11 mouse cellular contexts compared by ENCODE assay signal in the genomic region with DNA sequence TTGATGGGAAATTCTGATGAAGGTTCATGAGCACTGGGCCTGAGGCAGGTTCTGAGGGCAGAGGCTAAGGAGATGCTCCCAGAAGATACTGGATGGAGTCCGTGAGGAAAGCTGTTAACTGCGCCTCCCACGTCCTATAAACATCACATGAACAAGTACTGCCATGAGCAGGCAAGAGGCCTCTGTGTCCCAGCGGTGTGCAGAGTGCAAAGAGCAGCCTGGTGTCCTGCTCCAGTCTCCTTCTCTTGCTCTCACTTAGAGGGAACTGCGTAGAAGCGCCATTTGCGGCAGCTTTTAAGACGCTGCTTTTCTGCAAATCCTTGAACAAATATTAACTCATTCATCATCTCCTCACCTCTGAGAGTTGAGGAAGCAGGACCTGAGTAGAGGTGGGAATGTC.
DNase-seq lines count a peak whose midpoint lies in the region; ATAC-seq and TF ChIP-seq lines count a peak whose summit lies in the region.
"Had no signal": no experiment of that assay in that cellular context is flagged by ENCODE, and none has a peak within 500 bp of the region (broad histone marks: within the 10 kb centered on the region; RNA-seq: fewer than 3 reads in every experiment).

No protein-coding gene starts in this region.

- 30% methylated on average over 8 of the region's 8 CpGs for WGBS in stomach, embryonic 14.5 days
- 27% methylated on average over 8 of the region's 8 CpGs for WGBS in stomach, postnatal 0 days
- WGBS in liver, embryonic 13.5 days (ENCODE audit: insufficient replicate concordance) = 28% methylated on average over 8 of the region's 8 CpGs

- no peaks in the 10 kb centered on the region for H3K27me3 ChIP-seq in stomach, embryonic 14.5 days (ENCODE audit: control insufficient read depth, insufficient read depth, low read length)
- H3K27me3 ChIP-seq in stomach, postnatal 0 days (ENCODE audit: control insufficient read depth, insufficient read depth, low read length) = no peaks in the 10 kb centered on the region
- no peaks in the 10 kb centered on the region for H3K27me3 ChIP-seq in liver, embryonic 13.5 days

- TF ChIP-seq EP300 in stomach, postnatal 0 days (optimal IDR thresholded peaks at IDR 0.05) = no peak

- H3K27ac ChIP-seq in stomach, embryonic 14.5 days (ENCODE audit: low read length) = no peak overlapping the region
- H3K27ac ChIP-seq in stomach, postnatal 0 days (replicated peaks) = no peak overlapping the region
- H3K27ac ChIP-seq in liver, embryonic 13.5 days = no peak overlapping the region; the same call in 1 of the 2 replicates
- H3K27ac ChIP-seq: forebrain, embryonic 10.5 days; gastrocnemius, adult 2 months had no signal

- no peak overlapping the region for H3K4me3 ChIP-seq in stomach, embryonic 14.5 days (ENCODE audit: low read depth, low read length)
- H3K4me3 ChIP-seq in stomach, postnatal 0 days (ENCODE audit: low read depth, low read length) = no peak overlapping the region
- no peak overlapping the region for H3K4me3 ChIP-seq in liver, embryonic 13.5 days (replicated peaks)
- H3K4me3 ChIP-seq: forebrain, embryonic 10.5 days; gastrocnemius, adult 2 months had no signal

- no peak for TF ChIP-seq CTCF in stomach, postnatal 0 days (IDR thresholded peaks at IDR 0.05; ENCODE audit: low read depth)

- H3K4me1 ChIP-seq in stomach, embryonic 14.5 days (ENCODE audit: control insufficient read depth, insufficient read depth, low read length) = peaks cover 19% of the 10 kb centered on the region
- no peaks in the 10 kb centered on the region for H3K4me1 ChIP-seq in stomach, postnatal 0 days (replicated peaks; ENCODE audit: control insufficient read depth, insufficient read depth)
- peaks cover 28% of the 10 kb centered on the region for H3K4me1 ChIP-seq in liver, embryonic 13.5 days (replicated peaks)

- peak; percentile 7 for DNase-seq in kidney, adult 9 months
- no peak for DNase-seq in kidney, adult 11 months
- DNase-seq in stomach, postnatal 0 days (ENCODE audit: low spot score) = no peak
- no peak for DNase-seq in liver, embryonic 13.5 days
- DNase-seq in layer of hippocampus, postnatal 25 days (ENCODE audit: extremely low spot score in 1 of 2, low spot score in 1 of 2) = no peak
- no peak for DNase-seq in spleen, postnatal 4 days (ENCODE audit: low spot score in 2 of 2)
- DNase-seq: gastrocnemius, adult 2 months; layer of hippocampus, adult 9-11 months; thymus, adult 18-20 months had no signal

- no peaks in the 10 kb centered on the region for H3K9me3 ChIP-seq in stomach, embryonic 14.5 days (ENCODE audit: control insufficient read depth, low read depth, low read length)
- H3K9me3 ChIP-seq in stomach, postnatal 0 days (ENCODE audit: control insufficient read depth, low read length) = no peaks in the 10 kb centered on the region
- H3K9me3 ChIP-seq in liver, embryonic 13.5 days (replicated peaks) = no peaks in the 10 kb centered on the region
- H3K9me3 ChIP-seq: forebrain, embryonic 10.5 days had no signal

- H3K4me2 ChIP-seq in stomach, embryonic 14.5 days (replicated peaks; ENCODE audit: low read depth, low read length) = peak overlapping the region; percentile 21; the same call in 1 of the 2 replicates
- no peak overlapping the region for H3K4me2 ChIP-seq in stomach, postnatal 0 days (replicated peaks; ENCODE audit: low read depth)
- H3K4me2 ChIP-seq in liver, embryonic 13.5 days = 0 out of 2 replicates have a peak overlapping the region, but pooled peaks have one; percentile 6

- no peaks in the 10 kb centered on the region for H3K36me3 ChIP-seq in stomach, embryonic 14.5 days (ENCODE audit: control insufficient read depth, insufficient read depth, low read length)
- H3K36me3 ChIP-seq in stomach, postnatal 0 days (ENCODE audit: control insufficient read depth, insufficient read depth, low read length) = no peaks in the 10 kb centered on the region
- H3K36me3 ChIP-seq in liver, embryonic 13.5 days = no peaks in the 10 kb centered on the region
- H3K36me3 ChIP-seq: forebrain, embryonic 10.5 days had no signal

- no peak for ATAC-seq in stomach, embryonic 14.5 days (ENCODE audit: insufficient number of reproducible peaks, insufficient read depth, low FRiP score, low read depth)
- ATAC-seq in stomach, postnatal 0 days (ENCODE audit: low FRiP score, low TSS enrichment) = no peak
- ATAC-seq in liver, embryonic 13.5 days (ENCODE audit: low read depth) = 0 out of 2 replicates have a peak, but pooled peaks have one; percentile 26

- no peak overlapping the region for H3K9ac ChIP-seq in stomach, embryonic 14.5 days (replicated peaks; ENCODE audit: low read depth, low read length)
- no peak overlapping the region for H3K9ac ChIP-seq in stomach, postnatal 0 days (ENCODE audit: low read length)
- H3K9ac ChIP-seq in liver, embryonic 13.5 days = no peak overlapping the region
